Mouse (Mus musculus) granulocyte monocyte progenitor cell, adult 5-6 weeks (primary cell): ENCODE measurements around the gene Tmem204. TPM values are rescaled to one million over a fixed set of nuclear protein-coding genes. Genes with fewer than 3 reads are reported as not detected.
A peak's percentile ranks its signal among the peaks of the same experiment; 100 is the strongest.

Experiments
- ATAC-seq: replicated peaks from 2 replicates; pipeline ENCODE4 v1.8.0; 2016; ENCODE audit warnings: mild to moderate bottlenecking, moderate TSS enrichment, inconsistent platforms; ENCODE audit not compliant: poor library complexity, severe bottlenecking
- total RNA-seq, 2 experiments: library from RNA; stranded (forward) in 1 of 2; stranded (reverse) in 1 of 2; fragments of 200-712, 200-1000 nt in 1 of 2; fragments of >200 nt in 1 of 2; fragmentation: Nextera tagmentation in 1 of 2; gene quantifications; 2 replicates each; pipeline ENCODE4 v1.2.3; 2014 to 2017

Gene Tmem204
- total RNA-seq, 2 experiments from 2014 or later, result not detected

- ATAC-seq, result peak; percentile 53
Observed at GRCm38 (mm10) chr17:25016292-25017132, 66.9 kb downstream of the Tmem204 start.

GRCm38 (mm10) chr17:25015655-25016291, 67.6 kb downstream of the Tmem204 start, which contains the start of the genes Cramp1l and Ift140:
Cramp1l (minus strand) TSS chr17:25015788.
Ift140 (plus strand) TSS chr17:25016085.
- ATAC-seq, result peak; percentile 83

GRCm38 (mm10) chr17:25014841-25015570, 68.4 kb downstream of the Tmem204 start:
- peak; percentile 11; the same call in 1 of the 2 replicates for ATAC-seq

- ATAC-seq, result peak; percentile 11; the same call in 1 of the 2 replicates
Observed at GRCm38 (mm10) chr17:25013606-25014501, 69.5 kb downstream of the Tmem204 start.

Other genes with a start within 250 kb of the Tmem204 start
- gene Hagh, start 243.4 kb downstream of the Tmem204 start, total RNA-seq (2014; fragmentation: Nextera tagmentation), result 35.3 and 46.1 TPM in 2 replicates
- 18.2 and 45.8 TPM in 2 replicates for gene Hagh, start 243.4 kb downstream of the Tmem204 start, total RNA-seq (2017)
- 13.7 and 15.1 TPM in 2 replicates for gene Fahd1, start 233.2 kb downstream of the Tmem204 start, total RNA-seq (2014; fragmentation: Nextera tagmentation)
- gene Fahd1, start 233.2 kb downstream of the Tmem204 start, total RNA-seq (2017), result 11.4 and 14.3 TPM in 2 replicates
- not detected in 2 replicates for gene Igfals, start 217.6 kb downstream of the Tmem204 start, total RNA-seq (2014; fragmentation: Nextera tagmentation)
- not detected in 2 replicates for gene Igfals, start 217.6 kb downstream of the Tmem204 start, total RNA-seq (2017)
- 103 and 108 TPM in 2 replicates for gene Nubp2, start 197.2 kb downstream of the Tmem204 start, total RNA-seq (2014; fragmentation: Nextera tagmentation)
- 42.8 and 48.2 TPM in 2 replicates for gene Nubp2, start 197.2 kb downstream of the Tmem204 start, total RNA-seq (2017)
- gene Spsb3, start 196.9 kb downstream of the Tmem204 start, total RNA-seq (2014; fragmentation: Nextera tagmentation), result 15.7 and 29.3 TPM in 2 replicates
- gene Spsb3, start 196.9 kb downstream of the Tmem204 start, total RNA-seq (2017), result 10.4 and 15.8 TPM in 2 replicates
- 8.9 and 15.1 TPM in 2 replicates for gene Eme2, start 188.5 kb downstream of the Tmem204 start, total RNA-seq (2014; fragmentation: Nextera tagmentation)
- 12.5 and 14.9 TPM in 2 replicates for gene Eme2, start 188.5 kb downstream of the Tmem204 start, total RNA-seq (2017)
- 62.0 and 75.0 TPM in 2 replicates for gene Mrps34, start 188.5 kb downstream of the Tmem204 start, total RNA-seq (2014; fragmentation: Nextera tagmentation)
- gene Mrps34, start 188.5 kb downstream of the Tmem204 start, total RNA-seq (2017), result 36.7 and 41.9 TPM in 2 replicates
- 18.8 and 22.9 TPM in 2 replicates for gene Nme3, start 187.1 kb downstream of the Tmem204 start, total RNA-seq (2014; fragmentation: Nextera tagmentation)
- gene Nme3, start 187.1 kb downstream of the Tmem204 start, total RNA-seq (2017), result 21.2 and 27.1 TPM in 2 replicates
- 49.0 and 84.5 TPM in 2 replicates for gene Mapk8ip3, start 146.6 kb downstream of the Tmem204 start, total RNA-seq (2014; fragmentation: Nextera tagmentation)
- 18.2 and 21.0 TPM in 2 replicates for gene Mapk8ip3, start 146.6 kb downstream of the Tmem204 start, total RNA-seq (2017)
- gene Jpt2, start 122.9 kb downstream of the Tmem204 start, total RNA-seq (2014; fragmentation: Nextera tagmentation), result 109 and 130 TPM in 2 replicates
- 104 and 114 TPM in 2 replicates for gene Jpt2, start 122.9 kb downstream of the Tmem204 start, total RNA-seq (2017)
- gene Cramp1l, start 67.8 kb downstream of the Tmem204 start, total RNA-seq (2014; fragmentation: Nextera tagmentation), result 27.3 and 27.6 TPM in 2 replicates
- 7.8 and 8.2 TPM in 2 replicates for gene Cramp1l, start 67.8 kb downstream of the Tmem204 start, total RNA-seq (2017)
- gene Ift140, start 67.5 kb downstream of the Tmem204 start, total RNA-seq (2014; fragmentation: Nextera tagmentation), result 12.3 and 22.1 TPM in 2 replicates
- 15.6 and 28.8 TPM in 2 replicates for gene Ift140, start 67.5 kb downstream of the Tmem204 start, total RNA-seq (2017)
- gene Telo2, start 32.4 kb upstream of the Tmem204 start, total RNA-seq (2014; fragmentation: Nextera tagmentation), result 49.8 and 55.9 TPM in 2 replicates
- 21.8 and 37.3 TPM in 2 replicates for gene Telo2, start 32.4 kb upstream of the Tmem204 start, total RNA-seq (2017)
- not detected in 2 replicates for gene Ptx4, start 37.2 kb upstream of the Tmem204 start, total RNA-seq (2014; fragmentation: Nextera tagmentation)
- not detected in 2 replicates for gene Ptx4, start 37.2 kb upstream of the Tmem204 start, total RNA-seq (2017)
- 12.1 and 18.9 TPM in 2 replicates for gene Clcn7, start 49.8 kb upstream of the Tmem204 start, total RNA-seq (2014; fragmentation: Nextera tagmentation)
- 11.3 and 12.6 TPM in 2 replicates for gene Clcn7, start 49.8 kb upstream of the Tmem204 start, total RNA-seq (2017)
- gene Ccdc154, start 78.9 kb upstream of the Tmem204 start, total RNA-seq (2014; fragmentation: Nextera tagmentation), result 0.49 TPM in 1 of 2 replicates, not detected in the other
- 0.21 TPM in 1 of 2 replicates, not detected in the other for gene Ccdc154, start 78.9 kb upstream of the Tmem204 start, total RNA-seq (2017)
- not detected in 2 replicates for gene Gm38655, start 91.9 kb upstream of the Tmem204 start, total RNA-seq (2014; fragmentation: Nextera tagmentation)
- gene Gm38655, start 91.9 kb upstream of the Tmem204 start, total RNA-seq (2017), result not detected in 2 replicates
- 13.1 and 17.0 TPM in 2 replicates for gene BC003965, start 101.0 kb upstream of the Tmem204 start, total RNA-seq (2014; fragmentation: Nextera tagmentation)
- gene BC003965, start 101.0 kb upstream of the Tmem204 start, total RNA-seq (2017), result 10.0 and 10.2 TPM in 2 replicates
- gene Unkl, start 104.8 kb upstream of the Tmem204 start, total RNA-seq (2014; fragmentation: Nextera tagmentation), result 6.8 and 17.2 TPM in 2 replicates
- 5.6 and 9.9 TPM in 2 replicates for gene Unkl, start 104.8 kb upstream of the Tmem204 start, total RNA-seq (2017)
- 10.9 and 19.2 TPM in 2 replicates for gene Gnptg, start 156.5 kb upstream of the Tmem204 start, total RNA-seq (2014; fragmentation: Nextera tagmentation)
- 23.7 and 27.8 TPM in 2 replicates for gene Gnptg, start 156.5 kb upstream of the Tmem204 start, total RNA-seq (2017)
- gene Tsr3, start 156.6 kb upstream of the Tmem204 start, total RNA-seq (2014; fragmentation: Nextera tagmentation), result 10.9 and 17.1 TPM in 2 replicates
- 23.6 and 27.8 TPM in 2 replicates for gene Tsr3, start 156.6 kb upstream of the Tmem204 start, total RNA-seq (2017)
- gene Baiap3, start 172.8 kb upstream of the Tmem204 start, total RNA-seq (2014; fragmentation: Nextera tagmentation), result 7.6 and 9.1 TPM in 2 replicates
- gene Baiap3, start 172.8 kb upstream of the Tmem204 start, total RNA-seq (2017), result 3.8 and 11.9 TPM in 2 replicates
- gene Ube2i, start 191.0 kb upstream of the Tmem204 start, total RNA-seq (2014; fragmentation: Nextera tagmentation), result 356 and 387 TPM in 2 replicates
- gene Ube2i, start 191.0 kb upstream of the Tmem204 start, total RNA-seq (2017), result 268 and 276 TPM in 2 replicates
- gene Prss34, start 214.8 kb upstream of the Tmem204 start, total RNA-seq (2014; fragmentation: Nextera tagmentation), result 2.4 and 94.9 TPM in 2 replicates
- gene Prss34, start 214.8 kb upstream of the Tmem204 start, total RNA-seq (2017), result 21.6 and 23.7 TPM in 2 replicates
- not detected in 2 replicates for gene Prss28, start 225.1 kb upstream of the Tmem204 start, total RNA-seq (2014; fragmentation: Nextera tagmentation)
- not detected in 2 replicates for gene Prss28, start 225.1 kb upstream of the Tmem204 start, total RNA-seq (2017)
- gene Prss29, start 235.1 kb upstream of the Tmem204 start, total RNA-seq (2014; fragmentation: Nextera tagmentation), result not detected in 2 replicates
- gene Prss29, start 235.1 kb upstream of the Tmem204 start, total RNA-seq (2017), result not detected in 2 replicates